Mouse (Mus musculus): ENCODE data around the gene Clstn1. TPM values are rescaled to one million over a fixed set of nuclear protein-coding genes. Genes with fewer than 3 reads are reported as not detected.

Clstn1 gene
- polyA plus RNA-seq, 1 experiment from 2014 or later = 188 TPM

DNA sequence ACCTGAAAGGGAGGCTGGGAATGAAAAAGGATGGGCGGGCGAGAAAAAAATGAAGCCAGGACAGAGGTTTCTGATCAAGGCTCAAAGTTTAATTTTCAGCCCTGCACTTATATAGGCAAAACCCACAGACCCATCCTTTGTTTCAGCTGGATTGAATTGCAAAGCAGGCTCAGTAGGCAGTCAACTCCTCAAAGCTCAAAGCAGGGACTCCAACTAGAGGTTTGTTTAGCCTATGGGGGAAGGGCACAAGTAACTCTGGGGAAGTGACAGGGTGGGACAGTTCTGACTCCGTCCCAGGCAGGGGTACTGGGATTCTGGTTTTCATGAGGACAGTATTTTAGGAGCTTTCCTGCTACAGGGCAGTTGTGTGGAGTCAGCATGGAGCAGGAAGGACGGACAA is 35.0 kb downstream of the Clstn1 start:
- Histone ChIP-seq H3K9me3 (replicated peaks) (no peaks in the 10 kb centered on the region), H3K9ac (replicated peaks) (no peak overlapping the region), H3K4me2 (no peak overlapping the region), H3K4me1 (peaks cover 4% of the 10 kb centered on the region; the same call in 1 of the 2 replicates), H3K27ac (replicated peaks) (no peak overlapping the region), H3K27me3 (replicated peaks) (no peaks in the 10 kb centered on the region), H3K4me3 (replicated peaks) (no peak overlapping the region), H3K36me3 (peaks cover 9% of the 10 kb centered on the region)
- WGBS = 55% methylated on average over 4 of the region's 4 CpGs
- no peak for ATAC-seq (ENCODE audit: low FRiP score)

DNA sequence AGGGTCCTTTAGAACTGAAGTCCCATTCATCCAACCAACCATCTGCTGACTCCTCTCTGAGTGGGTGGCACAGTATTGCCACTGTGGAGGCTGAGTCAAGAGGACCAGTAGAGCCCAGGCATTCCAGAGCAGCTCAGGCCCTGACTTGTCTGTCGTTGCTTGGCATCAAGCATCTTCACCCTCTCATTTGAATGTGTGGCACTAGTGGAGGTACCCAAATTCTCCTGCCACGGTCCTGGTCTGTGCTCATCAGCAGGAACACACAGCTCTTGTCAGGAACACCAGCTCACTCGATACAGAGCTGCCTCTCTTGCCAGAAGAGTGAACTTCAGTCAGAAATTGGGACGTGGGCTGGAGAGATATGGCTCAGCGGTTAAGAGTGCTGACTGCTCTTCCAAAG is 37.4 kb downstream of the Clstn1 start:
- Histone ChIP-seq H3K4me1 (peaks cover 9% of the 10 kb centered on the region; the same call in 1 of the 2 replicates), H3K4me2 (no peak overlapping the region), H3K27ac (replicated peaks) (no peak overlapping the region), H3K9ac (replicated peaks) (no peak overlapping the region), H3K4me3 (replicated peaks) (no peak overlapping the region), H3K27me3 (replicated peaks) (no peaks in the 10 kb centered on the region), H3K9me3 (replicated peaks) (no peaks in the 10 kb centered on the region), H3K36me3 (peaks cover 4% of the 10 kb centered on the region; the same call in 1 of the 2 replicates)
- no peak for ATAC-seq (ENCODE audit: low FRiP score)
- WGBS = 89% methylated on average over 5 of the region's 5 CpGs

DNA sequence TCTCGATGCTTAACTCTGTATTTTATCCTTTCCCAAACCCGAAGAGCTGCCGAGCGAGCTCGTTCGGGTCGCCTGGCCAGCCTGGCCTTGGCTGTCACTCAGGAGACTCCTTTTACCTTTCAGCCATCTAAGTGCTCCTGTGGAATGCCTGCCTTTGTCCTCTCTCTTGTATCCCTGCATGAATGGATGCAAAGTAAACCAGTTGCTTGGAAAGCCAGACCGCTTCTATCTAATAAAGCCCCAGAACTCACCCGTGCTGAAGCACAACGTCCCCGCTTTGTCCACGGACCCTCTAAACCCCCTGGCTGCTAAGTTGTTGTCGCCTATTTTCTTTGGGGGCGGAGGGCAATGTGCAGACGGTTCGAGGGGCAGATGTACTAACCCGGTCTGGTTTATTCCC is 40.5 kb downstream of the Clstn1 start:
- 47% methylated on average over 17 of the region's 17 CpGs for WGBS

DNA sequence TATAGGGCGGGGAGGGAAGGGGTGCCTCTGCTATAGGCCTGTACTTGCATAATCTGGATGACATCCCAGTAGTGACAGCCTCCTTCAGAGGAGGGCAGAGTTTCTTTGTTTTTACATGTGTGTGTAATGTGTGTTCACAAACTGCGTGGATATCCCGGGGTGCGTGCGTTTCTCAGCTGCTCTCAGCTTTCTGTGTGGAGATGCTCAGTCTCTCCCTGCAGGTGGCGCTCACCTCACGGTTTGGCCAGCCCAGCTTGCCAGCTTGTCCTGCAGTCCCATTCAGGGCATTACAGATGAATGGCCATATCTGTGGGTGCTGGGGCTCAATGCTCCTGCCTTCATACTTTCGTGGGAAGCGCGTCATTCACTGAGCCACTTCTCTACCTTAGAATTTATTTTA is 42.1 kb downstream of the Clstn1 start:
- no peak for ATAC-seq (ENCODE audit: low FRiP score)
- peaks cover 39% of the 10 kb centered on the region for H3K36me3 ChIP-seq

More for the DNA sequence above, 40.5 kb downstream of the Clstn1 start:
- H3K4me3 ChIP-seq (replicated peaks) = no peak overlapping the region
- no peaks in the 10 kb centered on the region for H3K9me3 ChIP-seq (replicated peaks)
- H3K36me3 ChIP-seq = peaks cover 26% of the 10 kb centered on the region
- no peak overlapping the region for H3K4me2 ChIP-seq
- H3K4me1 ChIP-seq = 0 out of 2 replicates have a peak, but pooled peaks cover 5% of the 10 kb centered on the region
- no peaks in the 10 kb centered on the region for H3K27me3 ChIP-seq (replicated peaks)
- H3K9ac ChIP-seq (replicated peaks) = no peak overlapping the region
- no peak overlapping the region for H3K27ac ChIP-seq (replicated peaks)
- ATAC-seq (ENCODE audit: low FRiP score) = no peak

DNA sequence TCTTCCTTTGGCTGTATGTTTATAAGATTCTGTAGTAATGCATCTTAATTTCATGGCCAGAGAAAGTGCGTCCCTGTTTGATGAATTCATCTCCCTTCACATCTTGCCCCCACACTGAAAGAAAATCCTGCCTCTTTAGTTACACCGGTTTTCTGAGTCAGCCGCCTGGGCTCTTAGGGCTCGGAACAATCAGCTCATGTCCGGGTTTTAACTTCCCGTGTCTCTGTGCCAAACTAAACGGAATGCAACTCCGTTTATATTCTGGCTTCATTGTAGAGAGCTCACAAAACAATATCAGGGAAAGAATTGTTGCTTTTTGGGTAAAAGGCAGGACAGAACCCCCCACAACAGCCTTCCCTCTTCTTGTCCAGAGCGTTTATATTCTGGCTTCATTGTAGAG is 42.5 kb downstream of the Clstn1 start:
- Histone ChIP-seq H3K9me3 (replicated peaks) (no peaks in the 10 kb centered on the region), H3K36me3 (peaks cover 43% of the 10 kb centered on the region), H3K4me3 (replicated peaks) (no peak overlapping the region), H3K27me3 (replicated peaks) (no peaks in the 10 kb centered on the region), H3K9ac (replicated peaks) (no peak overlapping the region), H3K4me1 (0 out of 2 replicates have a peak, but pooled peaks cover 5% of the 10 kb centered on the region), H3K4me2 (no peak overlapping the region), H3K27ac (replicated peaks) (no peak overlapping the region)
- no peak for ATAC-seq (ENCODE audit: low FRiP score)
- WGBS = 61% methylated on average over 9 of the region's 9 CpGs

More for the DNA sequence above, 42.1 kb downstream of the Clstn1 start:
- H3K9me3 ChIP-seq (replicated peaks) = no peaks in the 10 kb centered on the region
- WGBS = 79% methylated on average over 10 of the region's 10 CpGs
- H3K27me3 ChIP-seq (replicated peaks) = no peaks in the 10 kb centered on the region
- 0 out of 2 replicates have a peak, but pooled peaks cover 5% of the 10 kb centered on the region for H3K4me1 ChIP-seq
- no peak overlapping the region for H3K27ac ChIP-seq (replicated peaks)
- no peak overlapping the region for H3K4me2 ChIP-seq
- no peak overlapping the region for H3K4me3 ChIP-seq (replicated peaks)
- H3K9ac ChIP-seq (replicated peaks) = no peak overlapping the region

DNA sequence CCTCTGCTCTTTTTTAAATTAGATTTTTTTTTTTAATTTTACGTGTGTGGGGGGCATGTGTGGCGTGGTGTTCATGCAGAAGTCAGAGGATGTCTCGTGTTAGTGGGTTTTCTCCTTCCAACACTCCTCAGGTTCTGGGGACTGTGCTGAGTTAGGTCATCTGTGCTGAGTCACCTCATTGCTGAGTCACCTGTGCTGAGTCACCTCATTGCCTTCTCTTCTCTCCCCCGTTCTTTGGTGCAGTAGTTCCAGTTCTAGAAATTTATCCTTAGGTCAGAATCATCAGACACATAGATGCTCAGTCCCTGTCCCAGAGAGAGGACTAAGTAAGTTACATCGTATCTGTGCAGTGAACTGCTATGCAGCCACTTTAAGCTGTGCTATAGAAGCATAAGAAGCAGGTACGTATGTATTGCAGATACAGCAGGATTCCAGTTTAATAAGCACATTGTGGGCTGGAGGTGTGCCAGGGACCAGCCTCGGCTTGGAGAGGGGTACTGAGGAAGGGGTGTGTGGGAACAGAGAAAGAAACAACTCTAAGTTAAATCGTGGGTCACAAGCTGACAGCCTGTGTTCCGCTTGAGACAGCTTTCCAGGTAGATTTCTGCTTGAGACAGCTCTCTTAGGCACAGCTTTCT is 46.5 kb downstream of the Clstn1 start:
- H3K36me3 ChIP-seq = peaks cover 74% of the 10 kb centered on the region

DNA sequence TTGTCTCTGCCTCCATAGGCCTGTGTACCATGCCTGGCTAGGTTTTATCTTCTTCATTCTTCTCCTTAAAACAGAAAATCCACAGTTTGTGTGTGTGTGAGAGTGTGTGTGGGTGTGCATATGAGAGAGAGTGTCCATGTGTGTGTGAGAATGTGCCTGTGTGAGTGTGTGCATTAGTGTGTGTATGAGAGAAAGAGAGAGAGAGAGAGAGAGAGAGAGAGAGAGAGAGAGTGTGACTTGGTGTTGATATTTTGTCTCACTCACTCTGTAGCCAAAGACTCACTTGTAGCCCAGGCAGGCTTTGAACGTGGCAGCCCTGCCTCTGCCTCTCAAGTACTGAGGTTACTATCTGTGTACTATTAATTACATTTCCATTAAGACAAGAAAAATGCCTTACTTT is 47.9 kb downstream of the Clstn1 start:
- no peaks in the 10 kb centered on the region for H3K9me3 ChIP-seq (replicated peaks)
- WGBS = 86% methylated on average over 1 of the region's 1 CpGs
- ATAC-seq (ENCODE audit: low FRiP score) = no peak
- peaks cover 84% of the 10 kb centered on the region for H3K36me3 ChIP-seq
- no peak overlapping the region for H3K4me3 ChIP-seq (replicated peaks)
- H3K27ac ChIP-seq (replicated peaks) = no peak overlapping the region
- H3K4me1 ChIP-seq = no peaks in the 10 kb centered on the region
- H3K9ac ChIP-seq (replicated peaks) = no peak overlapping the region
- H3K4me2 ChIP-seq = no peak overlapping the region
- H3K27me3 ChIP-seq (replicated peaks) = no peaks in the 10 kb centered on the region

More for the DNA sequence above, 46.5 kb downstream of the Clstn1 start:
- Histone ChIP-seq H3K27ac (replicated peaks) (no peak overlapping the region), H3K9me3 (replicated peaks) (no peaks in the 10 kb centered on the region), H3K9ac (replicated peaks) (no peak overlapping the region), H3K27me3 (replicated peaks) (no peaks in the 10 kb centered on the region), H3K4me3 (replicated peaks) (no peak overlapping the region), H3K4me1 (no peaks in the 10 kb centered on the region), H3K4me2 (no peak overlapping the region)
- 91% methylated on average over 9 of the region's 9 CpGs for WGBS
- ATAC-seq (ENCODE audit: low FRiP score) = no peak

DNA sequence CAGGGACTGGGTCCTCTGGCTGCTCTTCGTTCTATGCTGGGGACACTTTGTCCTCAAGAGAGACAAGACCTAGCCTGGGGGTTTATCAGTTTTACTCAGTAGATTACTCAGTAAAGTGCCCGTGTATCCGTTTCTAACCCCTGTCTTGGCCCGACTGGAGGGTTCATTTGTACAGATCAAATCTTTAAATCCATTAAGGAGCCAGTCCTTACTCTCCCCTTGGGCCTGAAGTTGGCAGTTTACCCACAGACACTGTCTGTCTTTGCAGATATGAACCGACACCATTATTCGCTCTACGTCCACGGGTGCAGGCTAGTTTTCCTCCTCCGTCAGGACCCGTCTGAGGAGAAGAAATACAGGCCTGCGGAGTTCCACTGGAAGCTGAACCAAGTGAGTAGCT is 48.7 kb downstream of the Clstn1 start:
- no peak for ATAC-seq (ENCODE audit: low FRiP score)

DNA sequence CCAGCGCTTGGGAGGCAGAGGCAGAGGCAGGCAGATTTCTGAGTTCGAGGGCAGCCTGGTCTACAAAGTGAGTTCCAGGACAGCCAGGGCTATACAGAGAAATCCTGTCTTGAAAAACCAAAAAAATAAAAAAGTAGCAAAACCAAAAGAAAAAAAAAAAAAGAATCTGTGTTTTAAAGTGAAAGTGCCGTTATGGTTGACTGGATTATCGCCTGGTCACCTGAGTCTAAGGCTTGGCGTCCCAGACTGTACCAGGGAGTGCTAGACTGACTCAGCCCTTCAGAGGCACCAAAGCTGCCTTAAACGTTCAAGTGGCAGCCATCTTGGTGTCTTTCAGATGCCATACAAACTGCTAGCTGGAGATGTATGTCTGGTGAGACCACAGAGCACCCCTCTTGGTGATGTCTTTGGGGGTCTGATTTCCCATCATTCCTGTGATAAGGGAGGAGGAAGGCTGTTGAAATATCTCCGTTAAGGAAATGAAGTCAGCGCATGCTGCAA is 49.7 kb downstream of the Clstn1 start:
- H3K27me3 ChIP-seq (replicated peaks) = no peaks in the 10 kb centered on the region
- no peak overlapping the region for H3K4me3 ChIP-seq (replicated peaks)
- H3K4me1 ChIP-seq = no peaks in the 10 kb centered on the region
- H3K27ac ChIP-seq (replicated peaks) = no peak overlapping the region
- 95% methylated on average over 8 of the region's 8 CpGs for WGBS
- peaks cover 84% of the 10 kb centered on the region for H3K36me3 ChIP-seq
- no peak for ATAC-seq (ENCODE audit: low FRiP score)
- no peaks in the 10 kb centered on the region for H3K9me3 ChIP-seq (replicated peaks)
- no peak overlapping the region for H3K9ac ChIP-seq (replicated peaks)
- no peak overlapping the region for H3K4me2 ChIP-seq

More for the DNA sequence above, 48.7 kb downstream of the Clstn1 start:
- WGBS = 97% methylated on average over 11 of the region's 11 CpGs
- Histone ChIP-seq H3K4me2 (no peak overlapping the region), H3K27me3 (replicated peaks) (no peaks in the 10 kb centered on the region), H3K9me3 (replicated peaks) (no peaks in the 10 kb centered on the region), H3K4me3 (replicated peaks) (no peak overlapping the region), H3K36me3 (peaks cover 85% of the 10 kb centered on the region), H3K9ac (replicated peaks) (no peak overlapping the region), H3K4me1 (no peaks in the 10 kb centered on the region), H3K27ac (replicated peaks) (no peak overlapping the region)

DNA sequence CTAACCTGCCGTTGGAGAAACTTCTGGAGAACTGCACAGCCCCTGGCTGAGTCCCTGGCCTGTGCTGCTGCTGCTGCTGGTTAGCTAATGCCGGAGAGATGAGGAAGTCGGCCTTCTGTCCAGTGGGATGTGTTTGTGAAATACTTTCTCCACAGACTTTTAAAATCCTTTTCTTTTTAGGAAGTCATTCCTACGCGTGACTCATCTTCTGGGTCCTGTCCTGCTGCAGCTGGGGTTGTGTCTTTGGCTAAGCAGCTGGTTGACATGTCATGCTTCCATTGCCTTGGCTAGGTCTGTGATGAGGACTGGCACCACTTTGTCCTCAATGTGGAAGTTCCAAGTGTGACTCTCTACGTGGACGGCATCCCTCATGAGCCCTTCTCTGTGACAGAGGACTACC is 51.7 kb downstream of the Clstn1 start:
- H3K36me3 ChIP-seq = peaks cover 86% of the 10 kb centered on the region
- no peak for ATAC-seq (ENCODE audit: low FRiP score)
- WGBS = 91% methylated on average over 7 of the region's 7 CpGs
- no peak overlapping the region for H3K4me2 ChIP-seq
- H3K4me1 ChIP-seq = no peaks in the 10 kb centered on the region
- H3K27ac ChIP-seq (replicated peaks) = no peak overlapping the region
- no peak overlapping the region for H3K9ac ChIP-seq (replicated peaks)
- H3K4me3 ChIP-seq (replicated peaks) = no peak overlapping the region
- H3K9me3 ChIP-seq (replicated peaks) = no peaks in the 10 kb centered on the region
- H3K27me3 ChIP-seq (replicated peaks) = no peaks in the 10 kb centered on the region

DNA sequence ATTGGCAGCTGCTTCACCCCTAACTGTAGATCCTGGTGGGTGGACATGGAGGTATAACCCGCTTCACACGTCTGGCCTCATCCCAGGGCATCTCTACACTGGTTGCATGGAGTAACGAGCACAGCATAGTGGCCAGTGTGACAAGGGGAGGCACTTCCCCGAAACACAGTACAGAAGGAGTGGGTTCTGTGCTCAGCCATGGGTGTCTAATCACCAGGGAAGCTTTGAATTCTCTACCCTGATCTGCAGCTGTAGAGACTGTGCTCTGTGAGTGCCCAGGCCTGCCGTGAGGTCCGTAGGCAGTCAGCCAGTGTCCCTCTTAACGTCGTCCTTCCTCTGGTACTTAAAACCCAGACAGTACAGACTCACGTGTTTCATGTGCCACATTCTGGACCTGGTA is 54.6 kb downstream of the Clstn1 start:
- no peak overlapping the region for H3K27ac ChIP-seq (replicated peaks)
- H3K9ac ChIP-seq (replicated peaks) = no peak overlapping the region
- H3K4me1 ChIP-seq = no peaks in the 10 kb centered on the region
- no peak overlapping the region for H3K4me2 ChIP-seq
- no peaks in the 10 kb centered on the region for H3K27me3 ChIP-seq (replicated peaks)
- H3K9me3 ChIP-seq (replicated peaks) = no peaks in the 10 kb centered on the region
- H3K36me3 ChIP-seq = peaks cover 86% of the 10 kb centered on the region
- ATAC-seq (ENCODE audit: low FRiP score) = no peak
- 82% methylated on average over 9 of the region's 9 CpGs for whole genome bisulfite sequencing
- H3K4me3 ChIP-seq (replicated peaks) = no peak overlapping the region

DNA sequence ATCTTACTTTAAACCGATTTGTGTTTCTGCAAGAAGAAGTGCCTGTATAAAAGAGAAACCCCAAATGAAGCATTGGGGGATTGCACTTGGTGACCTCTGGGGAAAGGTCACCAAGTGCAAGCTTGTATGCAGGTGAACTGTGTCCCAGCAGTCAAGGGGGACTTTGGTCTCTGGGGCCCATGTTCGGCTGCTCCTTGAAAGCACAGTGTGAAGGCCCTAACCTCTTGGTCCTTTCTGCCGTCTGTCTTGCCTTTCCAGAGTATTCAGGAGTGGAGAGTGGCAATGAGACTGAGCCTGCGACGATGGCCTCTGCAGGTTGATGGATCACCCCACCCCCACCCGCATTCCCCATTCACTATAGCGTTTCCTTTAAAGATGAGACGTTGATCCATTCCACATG is 55.1 kb downstream of the Clstn1 start:
- Histone ChIP-seq H3K4me3 (replicated peaks) (no peak overlapping the region), H3K4me2 (no peak overlapping the region), H3K4me1 (no peaks in the 10 kb centered on the region), H3K36me3 (peaks cover 88% of the 10 kb centered on the region), H3K9ac (replicated peaks) (no peak overlapping the region), H3K27ac (replicated peaks) (no peak overlapping the region), H3K9me3 (replicated peaks) (no peaks in the 10 kb centered on the region), H3K27me3 (replicated peaks) (no peaks in the 10 kb centered on the region)
- no peak for ATAC-seq (ENCODE audit: low FRiP score)
- WGBS = 86% methylated on average over 8 of the region's 8 CpGs

All from neural tube, embryonic 15.5 days (tissue).